Mouse (Mus musculus): Measurements from ENCODE around the gene Cacna1a. TPM values are rescaled to one million over a fixed set of nuclear protein-coding genes. Genes with fewer than 3 reads are reported as not detected.

Cacna1a gene
- total and polyA plus RNA-seq, 3 experiments = 3.2 to 5.1 TPM; not detected in 1

- Histone ChIP-seq H3K9ac (ENCODE audit: control insufficient read depth, low read depth, low read length, poor library complexity, severe bottlenecking) (no peak overlapping the region), H3K4me1 (ENCODE audit: control insufficient read depth in 1 of 2, insufficient read depth in 2 of 2, low read length in 2 of 2) (no peaks in the 10 kb centered on the region), H3K27me3 (ENCODE audit: control insufficient read depth in 1 of 2, insufficient read depth in 2 of 2, low read length in 2 of 2) (no peaks in the 10 kb centered on the region), H3K36me3 (ENCODE audit: control insufficient read depth in 1 of 2, insufficient read depth in 2 of 2, low read length in 2 of 2) (no peaks in the 10 kb centered on the region), H3K79me2 (ENCODE audit: control insufficient read depth, insufficient read depth, low read length, poor library complexity) (peaks cover under 1% of the 10 kb centered on the region; the same call in 1 of the 2 replicates), H3K9me3 (replicated peaks; ENCODE audit: insufficient read depth, low read length) (no peaks in the 10 kb centered on the region), H3K4me3 (ENCODE audit: control insufficient read depth in 1 of 2, insufficient read depth in 1 of 2, low read depth in 2 of 2, low read length in 2 of 2) (no peak overlapping the region), H3K27ac (ENCODE audit: control insufficient read depth, low read depth, low read length) (no peak overlapping the region)
- no peak for TF ChIP-seq BHLHE40 (IDR thresholded peaks at IDR 0.05; ENCODE audit: borderline replicate concordance, low read depth, low read length)
- no peak for TF ChIP-seq POLR2A (IDR thresholded peaks at IDR 0.05; ENCODE audit: control insufficient read depth in 1 of 2, insufficient read depth in 1 of 2, low read depth in 1 of 2, low read length in 2 of 2, poor library complexity in 1 of 2)
- no peak for TF ChIP-seq RAD21 (IDR thresholded peaks at IDR 0.05; ENCODE audit: low read depth, low read length)
- no peak for TF ChIP-seq SIN3A (IDR thresholded peaks at IDR 0.05; ENCODE audit: low read length)
- TF ChIP-seq POLR2AphosphoS2 (IDR thresholded peaks at IDR 0.05; ENCODE audit: low read length) = no peak
- no peak for TF ChIP-seq UBTF (IDR thresholded peaks at IDR 0.05; ENCODE audit: borderline replicate concordance, insufficient read depth, low read depth, low read length)
- no peak for TF ChIP-seq TAL1 (IDR thresholded peaks at IDR 0.05; ENCODE audit: low read length)
- TF ChIP-seq POLR2AphosphoS5 (IDR thresholded peaks at IDR 0.05; ENCODE audit: borderline replicate concordance, low read depth, low read length) = no peak
- no peak for TF ChIP-seq NELFE (IDR thresholded peaks at IDR 0.05; ENCODE audit: low read depth, low read length)
- TF ChIP-seq SMC3 (IDR thresholded peaks at IDR 0.05; ENCODE audit: low read depth, low read length) = no peak
- DNase-seq (ENCODE audit: low read depth, low spot score) = no peak
These were observed 245.8 kb downstream of the Cacna1a start for GRCm38 (mm10) chr8:84633841-84634584.

- Histone ChIP-seq H3K36me3 (ENCODE audit: control insufficient read depth in 1 of 2, insufficient read depth in 2 of 2, low read length in 2 of 2) (no peaks in the 10 kb centered on the region), H3K4me1 (ENCODE audit: control insufficient read depth in 1 of 2, insufficient read depth in 2 of 2, low read length in 2 of 2) (no peaks in the 10 kb centered on the region), H3K4me3 (ENCODE audit: control insufficient read depth in 1 of 2, insufficient read depth in 1 of 2, low read depth in 2 of 2, low read length in 2 of 2) (no peak overlapping the region), H3K9ac (ENCODE audit: control insufficient read depth, low read depth, low read length, poor library complexity, severe bottlenecking) (no peak overlapping the region), H3K9me3 (replicated peaks; ENCODE audit: insufficient read depth, low read length) (no peaks in the 10 kb centered on the region), H3K27me3 (ENCODE audit: control insufficient read depth in 1 of 2, insufficient read depth in 2 of 2, low read length in 2 of 2) (no peaks in the 10 kb centered on the region), H3K79me2 (ENCODE audit: control insufficient read depth, insufficient read depth, low read length, poor library complexity) (peaks cover 1% of the 10 kb centered on the region; the same call in 1 of the 2 replicates), H3K27ac (ENCODE audit: control insufficient read depth, low read depth, low read length) (no peak overlapping the region)
- no peak for DNase-seq (ENCODE audit: low read depth, low spot score)
- TF ChIP-seq POLR2AphosphoS5 (IDR thresholded peaks at IDR 0.05; ENCODE audit: borderline replicate concordance, low read depth, low read length) = no peak
- no peak for TF ChIP-seq E2F4 (IDR thresholded peaks at IDR 0.05; ENCODE audit: borderline replicate concordance, low read depth, low read length)
- no peak for TF ChIP-seq MAFK (IDR thresholded peaks at IDR 0.05; ENCODE audit: borderline replicate concordance, low read depth, low read length)
- no peak for TF ChIP-seq GABPA (IDR thresholded peaks at IDR 0.05; ENCODE audit: low read depth, low read length)
- TF ChIP-seq KAT2A (conservative IDR thresholded peaks at IDR 0.05; ENCODE audit: low read depth, low read length) = no peak
- TF ChIP-seq UBTF (IDR thresholded peaks at IDR 0.05; ENCODE audit: borderline replicate concordance, insufficient read depth, low read depth, low read length) = no peak
- no peak for TF ChIP-seq ZKSCAN1 (IDR thresholded peaks at IDR 0.05; ENCODE audit: low read depth, low read length)
- no peak for TF ChIP-seq MYB (IDR thresholded peaks at IDR 0.05; ENCODE audit: low read depth, low read length)
- TF ChIP-seq MXI1 (IDR thresholded peaks at IDR 0.05; ENCODE audit: low read depth, low read length) = no peak
- TF ChIP-seq BHLHE40 (IDR thresholded peaks at IDR 0.05; ENCODE audit: borderline replicate concordance, low read depth, low read length) = no peak
- no peak for TF ChIP-seq CHD1 (IDR thresholded peaks at IDR 0.05; ENCODE audit: low read depth, low read length)
- TF ChIP-seq MAZ (IDR thresholded peaks at IDR 0.05; ENCODE audit: low read depth, low read length) = no peak
- no peak for TF ChIP-seq ELF1 (IDR thresholded peaks at IDR 0.05; ENCODE audit: low read depth, low read length)
- TF ChIP-seq CTCF (IDR thresholded peaks at IDR 0.05 in 2 of 3, conservative IDR thresholded peaks at IDR 0.05 in 1 of 3; ENCODE audit: control insufficient read depth in 1 of 3, insufficient read depth in 1 of 3, low read depth in 2 of 3, low read length in 3 of 3, poor library complexity in 1 of 3, severe bottlenecking in 1 of 3) = no peak
- TF ChIP-seq USF1 (IDR thresholded peaks at IDR 0.05; ENCODE audit: low read depth, low read length) = no peak
- TF ChIP-seq HCFC1 (IDR thresholded peaks at IDR 0.05; ENCODE audit: low read depth, low read length) = no peak
- no peak for TF ChIP-seq TCF12 (IDR thresholded peaks at IDR 0.05; ENCODE audit: low read depth, low read length)
These were observed 246.6 kb downstream of the Cacna1a start for GRCm38 (mm10) chr8:84634849-84635304.

All from MEL (cell line).